In genomic region chr4:153616938-153617337, GRCm38 (mm10) we compare ENCODE assay signal across 16 mouse cellular contexts.
"Had no signal": no experiment of that assay in that cellular context is flagged by ENCODE, and none has a peak within 500 bp of the region (broad histone marks: within the 10 kb centered on the region; RNA-seq: fewer than 3 reads in every experiment).

No protein-coding gene starts in this region.

- H3K27ac ChIP-seq: layer of hippocampus, adult 2 months; limb, embryonic 12.5 days; liver, embryonic 14.5 days; lung, embryonic 15.5 days; macrophage; neural tube, embryonic 13.5 days had no signal

- H3K9me3 ChIP-seq: limb, embryonic 12.5 days; lung, embryonic 15.5 days; midbrain, embryonic 15.5 days; neural tube, embryonic 13.5 days; stomach, embryonic 15.5 days had no signal

- H3K4me2 ChIP-seq: limb, embryonic 12.5 days; lung, embryonic 15.5 days; midbrain, embryonic 11.5 days; midbrain, embryonic 15.5 days; neural tube, embryonic 13.5 days; stomach, embryonic 15.5 days had no signal

- ATAC-seq: intestine, postnatal 0 days; midbrain, embryonic 15.5 days had no signal

- DNase-seq: kidney, postnatal 10 days; kidney, postnatal 4 days; liver; retina, postnatal 1 day; right cerebral cortex, postnatal 4 days had no signal

- H3K36me3 ChIP-seq: limb, embryonic 12.5 days; lung, embryonic 15.5 days; midbrain, embryonic 15.5 days; neural tube, embryonic 13.5 days; stomach, embryonic 15.5 days had no signal

- H3K9ac ChIP-seq: limb, embryonic 12.5 days; liver, embryonic 14.5 days; lung, embryonic 15.5 days; midbrain, embryonic 15.5 days; neural tube, embryonic 13.5 days; stomach, embryonic 15.5 days had no signal

- H3K27me3 ChIP-seq: lung, embryonic 15.5 days; megakaryocyte, embryonic 14.5 days; midbrain, embryonic 15.5 days; neural tube, embryonic 13.5 days; stomach, embryonic 15.5 days had no signal

- H3K4me1 ChIP-seq: limb, embryonic 12.5 days; lung, embryonic 15.5 days; megakaryocyte, embryonic 14.5 days; midbrain, embryonic 15.5 days; neural tube, embryonic 13.5 days; stomach, embryonic 15.5 days had no signal

- H3K4me3 ChIP-seq: layer of hippocampus, adult 2 months; limb, embryonic 12.5 days; lung, embryonic 15.5 days; midbrain, embryonic 15.5 days; neural tube, embryonic 13.5 days; stomach, embryonic 15.5 days had no signal
